Mouse (Mus musculus) liver, embryonic 15.5 days (tissue): Measurements from ENCODE around the gene Usp39. TPM values are rescaled to one million over a fixed set of nuclear protein-coding genes. Genes with fewer than 3 reads are reported as not detected.

Source experiments
- ATAC-seq: fragments of 200-750 bp; cut with Nextera tagmentation; 2 replicates; pipeline ENCODE4 v1.8.0; 2017; ENCODE audit warnings: moderate number of reproducible peaks, mild to moderate bottlenecking, moderate library complexity; ENCODE audit not compliant: insufficient read depth
- H3K27ac ChIP-seq: fragments of 300-500 bp; sonication (generic); replicated peaks from 2 replicates; pipeline ENCODE4 v1.5.1; 2015; ENCODE audit warnings: mild to moderate bottlenecking, inconsistent platforms
- H3K27me3 ChIP-seq: fragments of 300-500 bp; sonication (generic); 2 replicates; pipeline ENCODE4 v1.6.1; 2015; ENCODE audit warnings: mild to moderate bottlenecking, inconsistent platforms
- H3K36me3 ChIP-seq: fragments of 300-500 bp; sonication (generic); replicated peaks from 2 replicates; pipeline ENCODE4 v1.6.1; 2015; ENCODE audit warnings: moderate library complexity, mild to moderate bottlenecking, inconsistent platforms
- H3K4me1 ChIP-seq: fragments of 300-500 bp; sonication (generic); replicated peaks from 2 replicates; pipeline ENCODE4 v1.6.1; 2015; ENCODE audit warnings: inconsistent platforms
- H3K4me2 ChIP-seq: fragments of 300-500 bp; sonication (generic); 2 replicates; pipeline ENCODE4 v1.6.1; 2015; ENCODE audit warnings: moderate library complexity, mild to moderate bottlenecking, inconsistent platforms
- H3K4me3 ChIP-seq: fragments of 300-500 bp; sonication (generic); replicated peaks from 2 replicates; pipeline ENCODE4 v1.5.1; 2015; ENCODE audit warnings: mild to moderate bottlenecking, inconsistent platforms
- H3K9ac ChIP-seq: fragments of 300-500 bp; sonication (generic); 2 replicates; pipeline ENCODE4 v1.6.1; 2015; ENCODE audit warnings: moderate library complexity, mild to moderate bottlenecking, inconsistent platforms
- H3K9me3 ChIP-seq: fragments of 300-500 bp; sonication (generic); replicated peaks from 2 replicates; pipeline ENCODE4 v1.6.1; 2016; ENCODE audit warnings: inconsistent platforms
- WGBS: fragments of 180-500 bp; shearing (Covaris S2); methylation state at CpG from one replicate; pipeline ENCODE4 v1.1.7; 2015; ENCODE audit warnings: mixed read lengths; ENCODE audit not compliant: insufficient replicate concordance; 5-methylcytosine and 5-hydroxymethylcytosine counted together
- polyA plus RNA-seq: library from polyadenylated mRNA; unstranded; fragments of >200 nt; fragmentation: Nextera tagmentation; extraction: Ambion mirVana; gene quantifications from 2 replicates; pipeline ENCODE4 v1.2.1, GENCODE M21; 2015

The Usp39 gene
- polyA plus RNA-seq, result 37.3 and 38.7 TPM in 2 replicates

GRCm38 (mm10) chr6:72345074-72345567 is at the start of gene Usp39:
Gene Usp39, minus strand, starts transcription at chr6:72345184.
- Histone ChIP-seq H3K4me3 (peak within 1 kb of the TSS; percentile 93), H3K27ac (peak within 1 kb of the TSS; percentile 93), H3K4me1 (peaks cover 78% of the 10 kb centered on the region), H3K36me3 (peaks cover 44% of the 10 kb centered on the region), H3K27me3 (no peaks in the 10 kb centered on the region), H3K4me2 (peak within 1 kb of the TSS; percentile 94), H3K9me3 (no peaks in the 10 kb centered on the region), H3K9ac (peak within 1 kb of the TSS; percentile 93)
- peak; percentile 83 for ATAC-seq
- WGBS, result under 1% methylated on average over 30 of the region's 30 CpGs

GRCm38 (mm10) chr6:72392341-72392740 is 47.4 kb upstream of the Usp39 start:
- H3K9ac ChIP-seq, result peak overlapping the region; percentile 44; the same call in 1 of the 2 replicates
- H3K27me3 ChIP-seq, result no peaks in the 10 kb centered on the region
- H3K4me2 ChIP-seq, result peak overlapping the region; percentile 84
- peaks cover 42% of the 10 kb centered on the region for H3K36me3 ChIP-seq
- H3K4me1 ChIP-seq, result peaks cover 71% of the 10 kb centered on the region
- no peak for ATAC-seq
- no peaks in the 10 kb centered on the region for H3K9me3 ChIP-seq
- 82% methylated on average over 5 of the region's 5 CpGs for WGBS
- H3K27ac ChIP-seq, result peak overlapping the region; percentile 60
- peak overlapping the region; percentile 79 for H3K4me3 ChIP-seq

- WGBS, result 4% methylated on average over 12 of the region's 12 CpGs
Observed at GRCm38 (mm10) chr6:72390795-72391521, 46.0 kb upstream of the Usp39 start.

GRCm38 (mm10) chr6:72389941-72390771 is 45.2 kb upstream of the Usp39 start, which contains the start of gene Vamp8:
Gene Vamp8, minus strand, starts transcription at chr6:72390703.
- H3K36me3 ChIP-seq, result peaks cover 59% of the 10 kb centered on the region
- H3K4me1 ChIP-seq, result peaks cover 76% of the 10 kb centered on the region
- H3K27me3 ChIP-seq, result no peaks in the 10 kb centered on the region
- H3K4me2 ChIP-seq, result peak within 1 kb of the TSS; percentile 84
- under 1% methylated on average over 33 of the region's 33 CpGs for WGBS
- peak; percentile 49 for ATAC-seq
- peak within 1 kb of the TSS; percentile 79 for H3K4me3 ChIP-seq
- H3K9me3 ChIP-seq, result no peaks in the 10 kb centered on the region
- H3K9ac ChIP-seq, result peak within 1 kb of the TSS; percentile 92
- peak within 1 kb of the TSS; percentile 100 for H3K27ac ChIP-seq

More at GRCm38 (mm10) chr6:72390795-72391521, 46.0 kb upstream of the Usp39 start:
- ATAC-seq, result peak; percentile 59
- Histone ChIP-seq H3K9ac (peak overlapping the region; percentile 92), H3K27ac (peak overlapping the region; percentile 100), H3K4me3 (peak overlapping the region; percentile 79), H3K4me2 (peak overlapping the region; percentile 84), H3K36me3 (peaks cover 51% of the 10 kb centered on the region), H3K9me3 (no peaks in the 10 kb centered on the region), H3K4me1 (peaks cover 76% of the 10 kb centered on the region), H3K27me3 (no peaks in the 10 kb centered on the region)

- peak overlapping the region; percentile 92 for H3K9ac ChIP-seq
- H3K36me3 ChIP-seq, result peaks cover 63% of the 10 kb centered on the region
- H3K4me1 ChIP-seq, result peaks cover 77% of the 10 kb centered on the region
- H3K9me3 ChIP-seq, result no peaks in the 10 kb centered on the region
- WGBS, result 1% methylated on average over 13 of the region's 13 CpGs
- H3K27me3 ChIP-seq, result no peaks in the 10 kb centered on the region
- peak overlapping the region; percentile 100 for H3K27ac ChIP-seq
- H3K4me2 ChIP-seq, result peak overlapping the region; percentile 84
- peak overlapping the region; percentile 79 for H3K4me3 ChIP-seq
- ATAC-seq, result peak; percentile 90
Observed at GRCm38 (mm10) chr6:72389471-72389940, 44.5 kb upstream of the Usp39 start.

GRCm38 (mm10) chr6:72388791-72389329 is 43.9 kb upstream of the Usp39 start:
- H3K9ac ChIP-seq, result peak overlapping the region; percentile 92
- peak overlapping the region; percentile 84 for H3K4me2 ChIP-seq
- H3K4me3 ChIP-seq, result peak overlapping the region; percentile 79
- peak overlapping the region; percentile 100 for H3K27ac ChIP-seq
- no peaks in the 10 kb centered on the region for H3K9me3 ChIP-seq
- peaks cover 77% of the 10 kb centered on the region for H3K4me1 ChIP-seq
- ATAC-seq, result no peak
- 37% methylated on average over 6 of the region's 6 CpGs for WGBS
- peaks cover 59% of the 10 kb centered on the region for H3K36me3 ChIP-seq
- H3K27me3 ChIP-seq, result no peaks in the 10 kb centered on the region

- peaks cover 56% of the 10 kb centered on the region for H3K36me3 ChIP-seq
- peak overlapping the region; percentile 79 for H3K4me3 ChIP-seq
- H3K4me2 ChIP-seq, result peak overlapping the region; percentile 84
- H3K9ac ChIP-seq, result peak overlapping the region; percentile 92
- H3K27me3 ChIP-seq, result no peaks in the 10 kb centered on the region
- WGBS, result 48% methylated on average over 10 of the region's 10 CpGs
- ATAC-seq, result no peak
- no peaks in the 10 kb centered on the region for H3K9me3 ChIP-seq
- H3K4me1 ChIP-seq, result peaks cover 78% of the 10 kb centered on the region
- peak overlapping the region; percentile 100 for H3K27ac ChIP-seq
Observed at GRCm38 (mm10) chr6:72388266-72388665, 43.3 kb upstream of the Usp39 start.

- Histone ChIP-seq H3K4me2 (peak overlapping the region; percentile 84), H3K27me3 (no peaks in the 10 kb centered on the region), H3K4me3 (peak overlapping the region; percentile 79), H3K36me3 (peaks cover 51% of the 10 kb centered on the region), H3K9me3 (no peaks in the 10 kb centered on the region), H3K4me1 (peaks cover 78% of the 10 kb centered on the region), H3K27ac (peak overlapping the region; percentile 100), H3K9ac (peak overlapping the region; percentile 92)
- ATAC-seq, result no peak
- 61% methylated on average over 3 of the region's 3 CpGs for WGBS
Observed at GRCm38 (mm10) chr6:72387816-72388215, 42.8 kb upstream of the Usp39 start.

GRCm38 (mm10) chr6:72386561-72386960 is 41.6 kb upstream of the Usp39 start:
- Histone ChIP-seq H3K36me3 (peaks cover 44% of the 10 kb centered on the region), H3K4me3 (no peak overlapping the region), H3K9me3 (no peaks in the 10 kb centered on the region), H3K4me1 (peaks cover 81% of the 10 kb centered on the region), H3K27me3 (no peaks in the 10 kb centered on the region), H3K27ac (peak overlapping the region; percentile 91), H3K4me2 (no peak overlapping the region), H3K9ac (no peak overlapping the region)
- no peak for ATAC-seq
- 85% methylated on average over 2 of the region's 2 CpGs for WGBS

GRCm38 (mm10) chr6:72385258-72385657 is 40.3 kb upstream of the Usp39 start:
- H3K4me2 ChIP-seq, result no peak overlapping the region
- H3K27ac ChIP-seq, result peak overlapping the region; percentile 91
- peaks cover 44% of the 10 kb centered on the region for H3K36me3 ChIP-seq
- peaks cover 84% of the 10 kb centered on the region for H3K4me1 ChIP-seq
- 24% methylated on average over 4 of the region's 4 CpGs for WGBS
- H3K9me3 ChIP-seq, result no peaks in the 10 kb centered on the region
- ATAC-seq, result no peak
- H3K4me3 ChIP-seq, result no peak overlapping the region
- no peak overlapping the region for H3K9ac ChIP-seq
- no peaks in the 10 kb centered on the region for H3K27me3 ChIP-seq
